Mouse (Mus musculus): ENCODE results near the gene Gstcd. TPM values are rescaled to one million over a fixed set of nuclear protein-coding genes. Genes with fewer than 3 reads are reported as not detected.

The Gstcd gene
- polyA plus RNA-seq, 1 experiment from 2014 or later: 9.3 TPM

GRCm38 (mm10) chr3:133007250-133007649, 84.6 kb downstream of the Gstcd start:
- no peak overlapping the region for H3K4me3 ChIP-seq (replicated peaks)
- H3K9ac ChIP-seq (replicated peaks): no peak overlapping the region
- H3K27me3 ChIP-seq: no peaks in the 10 kb centered on the region
- H3K4me1 ChIP-seq (replicated peaks): no peaks in the 10 kb centered on the region
- no peak overlapping the region for H3K4me2 ChIP-seq
- H3K9me3 ChIP-seq: no peaks in the 10 kb centered on the region
- WGBS: 83% methylated on average over 4 of the region's 4 CpGs
- H3K36me3 ChIP-seq: peaks cover 8% of the 10 kb centered on the region; the same call in 1 of the 2 replicates
- H3K27ac ChIP-seq: no peak overlapping the region
- ATAC-seq (ENCODE audit: insufficient number of reproducible peaks, insufficient read depth, low FRiP score, low TSS enrichment, low read depth): no peak

GRCm38 (mm10) chr3:132996299-132996698, 95.5 kb downstream of the Gstcd start:
- Histone ChIP-seq H3K27me3 (no peaks in the 10 kb centered on the region), H3K4me2 (no peak overlapping the region), H3K27ac (no peak overlapping the region), H3K9ac (replicated peaks) (no peak overlapping the region), H3K9me3 (no peaks in the 10 kb centered on the region), H3K4me1 (replicated peaks) (no peaks in the 10 kb centered on the region), H3K36me3 (peaks cover 23% of the 10 kb centered on the region; the same call in 1 of the 2 replicates), H3K4me3 (replicated peaks) (no peak overlapping the region)
- 88% methylated on average over 9 of the region's 9 CpGs for WGBS
- no peak for ATAC-seq (ENCODE audit: insufficient number of reproducible peaks, insufficient read depth, low FRiP score, low TSS enrichment, low read depth)

GRCm38 (mm10) chr3:132995904-132996267, 95.9 kb downstream of the Gstcd start:
- H3K4me3 ChIP-seq (replicated peaks): no peak overlapping the region
- no peak overlapping the region for H3K4me2 ChIP-seq
- H3K27ac ChIP-seq: no peak overlapping the region
- no peaks in the 10 kb centered on the region for H3K9me3 ChIP-seq
- H3K27me3 ChIP-seq: no peaks in the 10 kb centered on the region
- no peaks in the 10 kb centered on the region for H3K4me1 ChIP-seq (replicated peaks)
- H3K36me3 ChIP-seq: peaks cover 23% of the 10 kb centered on the region; the same call in 1 of the 2 replicates
- 91% methylated on average over 3 of the region's 3 CpGs for WGBS
- no peak for ATAC-seq (ENCODE audit: insufficient number of reproducible peaks, insufficient read depth, low FRiP score, low TSS enrichment, low read depth)
- no peak overlapping the region for H3K9ac ChIP-seq (replicated peaks)

DNA sequence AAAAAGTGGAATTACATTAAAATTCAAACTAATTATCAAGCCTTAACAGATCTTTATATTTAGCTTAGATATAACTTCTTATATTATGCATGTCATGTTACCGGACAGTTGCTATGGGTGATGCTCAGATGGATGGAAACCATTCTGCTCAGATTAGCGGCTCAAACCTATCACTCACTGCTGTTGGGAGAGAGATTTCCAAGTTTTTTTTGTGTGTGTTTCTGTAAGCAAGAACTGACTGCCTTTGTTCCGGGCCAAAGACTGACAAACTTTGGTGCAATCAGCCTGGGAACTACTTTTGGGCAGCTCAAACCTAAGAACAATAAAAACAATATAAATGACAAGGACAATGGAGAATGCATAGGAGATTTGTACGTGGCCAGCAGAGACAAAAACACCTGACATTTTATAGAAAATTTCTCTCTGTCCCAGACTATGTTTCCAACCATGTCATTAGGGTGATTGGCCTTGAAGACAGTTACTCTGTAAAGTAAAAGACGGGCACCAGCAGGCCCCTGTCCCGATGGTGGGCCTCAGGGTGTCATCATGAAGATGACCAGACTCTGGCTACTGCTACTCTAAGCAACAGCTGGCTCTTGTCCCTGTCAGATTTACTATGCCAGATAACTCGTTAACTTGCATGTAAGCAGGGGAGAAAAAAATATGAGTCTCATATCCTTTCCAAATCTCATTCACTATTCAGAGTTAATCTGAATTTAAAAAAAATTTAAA, 96.5 kb downstream of the Gstcd start:
- Histone ChIP-seq H3K9me3 (no peaks in the 10 kb centered on the region), H3K4me3 (replicated peaks) (no peak overlapping the region), H3K4me1 (replicated peaks) (no peaks in the 10 kb centered on the region), H3K27me3 (no peaks in the 10 kb centered on the region), H3K9ac (replicated peaks) (no peak overlapping the region), H3K27ac (no peak overlapping the region), H3K36me3 (peaks cover 23% of the 10 kb centered on the region; the same call in 1 of the 2 replicates), H3K4me2 (no peak overlapping the region)
- ATAC-seq (ENCODE audit: insufficient number of reproducible peaks, insufficient read depth, low FRiP score, low TSS enrichment, low read depth): no peak
- 86% methylated on average over 7 of the region's 7 CpGs for WGBS

- WGBS: 80% methylated on average over 5 of the region's 5 CpGs
- no peak overlapping the region for H3K9ac ChIP-seq (replicated peaks)
- H3K27me3 ChIP-seq: no peaks in the 10 kb centered on the region
- H3K36me3 ChIP-seq: peaks cover 19% of the 10 kb centered on the region; the same call in 1 of the 2 replicates
- peaks cover 9% of the 10 kb centered on the region for H3K4me1 ChIP-seq (replicated peaks)
- no peak overlapping the region for H3K27ac ChIP-seq
- H3K9me3 ChIP-seq: no peaks in the 10 kb centered on the region
- no peak overlapping the region for H3K4me2 ChIP-seq
- ATAC-seq (ENCODE audit: insufficient number of reproducible peaks, insufficient read depth, low FRiP score, low TSS enrichment, low read depth): no peak
- H3K4me3 ChIP-seq (replicated peaks): no peak overlapping the region
These were observed 105.6 kb downstream of the Gstcd start for GRCm38 (mm10) chr3:132986188-132986587.

GRCm38 (mm10) chr3:132983845-132984485, 107.9 kb downstream of the Gstcd start:
- no peak overlapping the region for H3K9ac ChIP-seq (replicated peaks)
- no peaks in the 10 kb centered on the region for H3K27me3 ChIP-seq
- no peak for ATAC-seq (ENCODE audit: insufficient number of reproducible peaks, insufficient read depth, low FRiP score, low TSS enrichment, low read depth)
- 0 out of 2 replicates have a peak overlapping the region, but pooled peaks have one; percentile 0 for H3K27ac ChIP-seq
- H3K9me3 ChIP-seq: no peaks in the 10 kb centered on the region
- H3K4me1 ChIP-seq (replicated peaks): peaks cover 9% of the 10 kb centered on the region
- peaks cover 35% of the 10 kb centered on the region; the same call in 1 of the 2 replicates for H3K36me3 ChIP-seq
- 35% methylated on average over 4 of the region's 4 CpGs for WGBS
- no peak overlapping the region for H3K4me2 ChIP-seq
- H3K4me3 ChIP-seq (replicated peaks): no peak overlapping the region

GRCm38 (mm10) chr3:132981968-132982367, 109.9 kb downstream of the Gstcd start:
- peaks cover 30% of the 10 kb centered on the region; the same call in 1 of the 2 replicates for H3K36me3 ChIP-seq
- ATAC-seq (ENCODE audit: insufficient number of reproducible peaks, insufficient read depth, low FRiP score, low TSS enrichment, low read depth): no peak
- 92% methylated on average over 2 of the region's 2 CpGs for WGBS
- 0 out of 2 replicates have a peak, but pooled peaks cover 5% of the 10 kb centered on the region for H3K9me3 ChIP-seq
- no peak overlapping the region for H3K4me3 ChIP-seq (replicated peaks)
- H3K9ac ChIP-seq (replicated peaks): no peak overlapping the region
- H3K4me2 ChIP-seq: no peak overlapping the region
- H3K4me1 ChIP-seq (replicated peaks): peaks cover 9% of the 10 kb centered on the region
- H3K27ac ChIP-seq: no peak overlapping the region
- H3K27me3 ChIP-seq: no peaks in the 10 kb centered on the region

DNA sequence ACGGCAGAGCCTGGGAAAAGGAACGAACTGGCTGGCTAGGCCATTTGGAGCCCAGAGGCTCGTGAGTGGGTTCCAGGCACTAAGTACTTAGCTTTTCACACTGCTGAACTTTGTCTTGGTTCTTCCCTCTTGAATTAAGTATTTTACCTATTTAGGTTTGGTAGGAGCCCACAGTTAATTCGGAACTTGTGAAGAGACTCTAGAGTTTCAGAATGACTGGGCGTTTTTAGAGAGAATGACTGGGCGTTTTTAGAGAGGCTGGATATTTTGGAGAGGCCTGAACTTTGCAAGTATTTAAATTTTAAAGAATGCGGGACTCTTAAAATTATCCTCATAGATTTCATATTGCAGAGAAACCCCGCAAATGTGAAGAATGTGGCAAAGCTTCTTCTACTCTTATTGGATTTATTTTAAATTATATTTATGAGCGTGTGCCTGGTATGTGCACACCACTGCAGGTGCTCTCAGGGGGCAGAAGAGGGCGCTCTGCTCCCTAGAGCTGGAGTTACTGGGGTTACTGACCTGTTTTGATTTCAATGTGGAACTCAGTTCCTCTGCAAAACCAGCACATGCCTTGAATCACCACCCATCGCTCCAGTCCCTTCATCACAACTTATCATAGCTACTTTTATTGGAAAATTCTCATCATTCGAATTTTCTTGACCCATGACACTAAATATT, 111.9 kb downstream of the Gstcd start:
- Histone ChIP-seq H3K9ac (replicated peaks) (no peak overlapping the region), H3K27ac (no peak overlapping the region), H3K4me2 (no peak overlapping the region), H3K9me3 (0 out of 2 replicates have a peak, but pooled peaks cover 5% of the 10 kb centered on the region), H3K4me3 (replicated peaks) (no peak overlapping the region), H3K36me3 (peaks cover 23% of the 10 kb centered on the region; the same call in 1 of the 2 replicates), H3K4me1 (replicated peaks) (peaks cover 8% of the 10 kb centered on the region), H3K27me3 (no peaks in the 10 kb centered on the region)
- WGBS: 90% methylated on average over 12 of the region's 12 CpGs
- no peak for ATAC-seq (ENCODE audit: insufficient number of reproducible peaks, insufficient read depth, low FRiP score, low TSS enrichment, low read depth)

DNA sequence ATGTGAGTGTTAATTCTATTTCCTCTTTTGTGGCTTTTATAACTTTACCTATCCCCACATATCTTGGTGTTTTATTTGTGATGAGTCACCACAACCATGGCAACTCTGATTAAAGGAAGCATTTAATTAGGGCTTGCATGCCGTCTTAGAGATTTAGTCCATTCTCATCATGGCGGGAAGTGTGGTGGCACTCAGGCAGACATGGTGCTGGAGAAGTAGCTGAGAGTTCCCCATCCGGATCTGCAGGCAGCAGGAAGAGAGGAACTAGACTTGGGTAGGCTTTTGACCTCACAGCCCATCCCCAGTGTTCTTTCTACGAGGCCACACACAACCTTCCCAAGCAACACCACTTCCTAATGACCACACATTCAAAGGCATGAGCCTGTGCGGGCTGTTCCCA, 125.6 kb downstream of the Gstcd start:
- Histone ChIP-seq H3K4me3 (replicated peaks) (no peak overlapping the region), H3K9me3 (no peaks in the 10 kb centered on the region), H3K27ac (no peak overlapping the region), H3K36me3 (no peaks in the 10 kb centered on the region), H3K4me2 (no peak overlapping the region), H3K27me3 (no peaks in the 10 kb centered on the region), H3K4me1 (replicated peaks) (no peaks in the 10 kb centered on the region), H3K9ac (replicated peaks) (no peak overlapping the region)
- ATAC-seq (ENCODE audit: insufficient number of reproducible peaks, insufficient read depth, low FRiP score, low TSS enrichment, low read depth): no peak
- WGBS: 74% methylated on average over 5 of the region's 5 CpGs

DNA sequence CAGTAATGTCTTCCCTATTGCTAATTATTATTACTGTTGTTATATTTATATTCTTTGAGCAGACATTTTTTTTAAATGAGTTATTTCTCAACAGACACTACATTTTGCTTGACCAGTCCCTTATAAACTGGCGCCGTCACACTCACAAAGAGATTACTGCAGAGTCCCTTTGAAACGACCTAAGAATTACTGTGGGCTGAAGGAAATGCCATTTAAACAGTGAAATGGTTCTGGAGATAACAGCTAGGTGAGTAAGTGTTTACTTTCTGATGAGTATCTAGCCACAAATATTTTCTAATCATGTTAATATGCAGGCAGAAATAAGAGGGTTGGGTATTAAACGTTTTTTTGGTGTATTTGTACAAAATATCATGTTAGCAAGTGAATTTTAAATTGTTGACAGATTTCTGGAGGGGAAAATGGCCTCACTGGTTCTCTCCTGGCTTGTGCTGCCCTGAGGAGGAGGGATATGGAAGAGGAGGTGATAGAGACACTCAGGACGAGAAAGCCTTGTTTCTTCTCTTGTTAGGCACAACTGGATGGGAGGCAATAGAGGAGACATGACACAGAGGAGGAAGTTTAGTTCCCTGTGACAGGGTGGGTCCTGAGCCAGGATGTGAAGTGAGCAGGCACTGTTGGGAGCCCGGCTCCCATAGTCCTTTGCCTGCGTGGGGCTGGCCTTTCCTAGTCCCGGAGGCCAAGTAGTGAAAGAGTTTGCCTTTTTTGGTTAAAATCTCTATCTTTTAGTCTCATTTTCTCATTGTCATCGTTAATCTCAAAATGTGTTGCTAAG, 126.9 kb downstream of the Gstcd start:
- 67% methylated on average over 9 of the region's 9 CpGs for WGBS
- H3K9ac ChIP-seq (replicated peaks): no peak overlapping the region
- H3K36me3 ChIP-seq: no peaks in the 10 kb centered on the region
- H3K4me1 ChIP-seq (replicated peaks): no peaks in the 10 kb centered on the region
- H3K4me3 ChIP-seq (replicated peaks): no peak overlapping the region
- no peak overlapping the region for H3K27ac ChIP-seq
- no peak for ATAC-seq (ENCODE audit: insufficient number of reproducible peaks, insufficient read depth, low FRiP score, low TSS enrichment, low read depth)
- H3K27me3 ChIP-seq: no peaks in the 10 kb centered on the region
- no peaks in the 10 kb centered on the region for H3K9me3 ChIP-seq
- no peak overlapping the region for H3K4me2 ChIP-seq

Data from limb, embryonic 12.5 days (tissue).